Mouse (Mus musculus) intestine, embryonic 16.5 days (tissue): ENCODE results near the gene Gm13889. TPM values are rescaled to one million over a fixed set of nuclear protein-coding genes. Genes with fewer than 3 reads are reported as not detected.

Experiments
- ATAC-seq: fragments of 200-750 bp; cut with Nextera tagmentation; 2 replicates; pipeline ENCODE4 v1.8.0; 2017; ENCODE audit warnings: moderate TSS enrichment, moderate library complexity
- H3K27ac ChIP-seq: fragments of 300-500 bp; sonication (generic); 2 replicates; pipeline ENCODE4 v1.5.1; 2014; ENCODE audit warnings: mild to moderate bottlenecking, low read length
- H3K27me3 ChIP-seq: fragments of 300-500 bp; sonication (generic); replicated peaks from 2 replicates; pipeline ENCODE4 v1.6.1; 2014; ENCODE audit warnings: low read length, control low read depth, mixed read lengths; ENCODE audit not compliant: control insufficient read depth, insufficient read depth
- H3K36me3 ChIP-seq: fragments of 300-500 bp; sonication (generic); 2 replicates; pipeline ENCODE4 v1.6.1; 2014; ENCODE audit warnings: low read length, control low read depth; ENCODE audit not compliant: control insufficient read depth, insufficient read depth
- H3K4me1 ChIP-seq: fragments of 300-500 bp; sonication (generic); 2 replicates; pipeline ENCODE4 v1.6.1; 2014; ENCODE audit warnings: low read length, control low read depth, mixed read lengths; ENCODE audit not compliant: control insufficient read depth, insufficient read depth
- H3K4me2 ChIP-seq: fragments of 300-500 bp; sonication (generic); 2 replicates; pipeline ENCODE4 v1.6.1; 2014; ENCODE audit warnings: low read depth, low read length, control low read depth
- H3K4me3 ChIP-seq: fragments of 300-500 bp; sonication (generic); 2 replicates; pipeline ENCODE4 v1.5.1; 2014; ENCODE audit warnings: mild to moderate bottlenecking, low read length
- H3K9ac ChIP-seq: fragments of 300-500 bp; sonication (generic); 2 replicates; pipeline ENCODE4 v1.6.1; 2014; ENCODE audit warnings: low read depth, low read length
- H3K9me3 ChIP-seq: fragments of 300-500 bp; sonication (generic); 2 replicates; pipeline ENCODE4 v1.6.1; 2016; ENCODE audit warnings: low read length, control low read depth; ENCODE audit not compliant: control insufficient read depth
- whole genome bisulfite sequencing: fragments of 180-500 bp; shearing (Covaris S2); extraction: QIAGEN DNeasy Blood & Tissue Kit; methylation state at CpG from one replicate; pipeline ENCODE4 v1.1.7; 2014; 5-methylcytosine and 5-hydroxymethylcytosine counted together
- polyA plus RNA-seq: library from polyadenylated mRNA; unstranded; fragments of >200 nt; fragmentation: Nextera tagmentation; extraction: Ambion mirVana; gene quantifications from 2 replicates; pipeline ENCODE4 v1.2.1, GENCODE M21; 2015

The Gm13889 gene
- polyA plus RNA-seq, 1 experiment from 2014 or later, result 7.7 TPM

GRCm38 (mm10) chr2:93982457-93983235 is 25.6 kb upstream of the Gm13889 start:
- H3K4me1 ChIP-seq, result peaks cover 9% of the 10 kb centered on the region
- WGBS, result 57% methylated on average over 4 of the region's 4 CpGs
- ATAC-seq, result peak; percentile 31; the same call in 1 of the 2 replicates

DNA sequence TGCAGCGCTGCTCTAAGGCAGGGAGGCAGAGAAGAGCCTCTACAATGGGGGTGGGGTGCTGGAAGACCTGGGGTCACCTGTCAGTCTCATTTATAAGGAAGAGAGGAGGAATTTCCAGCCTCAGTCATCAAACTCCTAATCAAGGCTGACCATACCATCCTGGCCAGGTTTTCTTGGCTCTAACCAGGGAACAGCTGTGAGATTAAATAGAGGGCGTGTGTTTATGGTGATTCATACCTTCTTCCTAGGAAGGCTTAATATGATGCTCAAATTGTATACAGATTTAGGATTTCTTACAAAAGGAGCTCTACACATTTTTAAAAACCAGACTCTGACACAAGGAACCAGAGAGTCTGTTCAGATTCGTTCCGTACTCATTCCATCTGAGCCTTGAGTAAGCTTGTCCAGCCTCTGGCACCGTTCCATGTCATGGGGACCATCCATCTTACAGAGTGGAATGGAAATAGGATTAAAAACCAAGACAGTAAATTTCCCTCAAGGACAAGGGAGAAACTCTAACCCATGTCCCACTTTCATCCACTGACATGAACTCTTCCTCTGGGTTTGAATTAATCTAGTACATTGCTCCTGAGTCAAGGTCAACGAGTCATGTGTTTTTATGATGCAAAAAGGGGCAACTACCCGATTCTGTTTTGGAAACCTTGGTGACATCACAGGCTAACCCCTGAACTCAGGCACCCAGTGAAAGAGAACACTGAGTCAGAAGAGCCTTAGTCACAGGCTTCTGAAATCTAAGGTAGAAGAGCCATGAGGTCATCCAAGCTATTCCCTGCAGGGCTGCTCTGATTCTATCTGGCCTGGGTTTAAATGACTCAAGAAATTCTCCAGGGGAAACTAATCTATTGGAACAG is 22.5 kb upstream of the Gm13889 start:
- no peak overlapping the region for H3K4me3 ChIP-seq
- 62% methylated on average over 7 of the region's 7 CpGs for WGBS
- H3K4me2 ChIP-seq, result no peak overlapping the region
- H3K27me3 ChIP-seq, result 0 out of 2 replicates have a peak, but pooled peaks cover 2% of the 10 kb centered on the region
- H3K27ac ChIP-seq, result peak overlapping the region; percentile 61
- no peak for ATAC-seq
- no peaks in the 10 kb centered on the region for H3K9me3 ChIP-seq
- peaks cover 30% of the 10 kb centered on the region for H3K4me1 ChIP-seq
- 0 out of 2 replicates have a peak, but pooled peaks cover 3% of the 10 kb centered on the region for H3K36me3 ChIP-seq
- H3K9ac ChIP-seq, result no peak overlapping the region

More at GRCm38 (mm10) chr2:93982457-93983235, 25.6 kb upstream of the Gm13889 start:
- no peaks in the 10 kb centered on the region for H3K9me3 ChIP-seq
- no peak overlapping the region for H3K4me2 ChIP-seq
- H3K36me3 ChIP-seq, result 0 out of 2 replicates have a peak, but pooled peaks cover 3% of the 10 kb centered on the region
- H3K27me3 ChIP-seq, result no peaks in the 10 kb centered on the region
- H3K9ac ChIP-seq, result no peak overlapping the region
- H3K4me3 ChIP-seq, result no peak overlapping the region
- peak overlapping the region; percentile 77 for H3K27ac ChIP-seq

GRCm38 (mm10) chr2:93976436-93977252 is 19.6 kb upstream of the Gm13889 start:
- Histone ChIP-seq H3K36me3 (0 out of 2 replicates have a peak, but pooled peaks cover 3% of the 10 kb centered on the region), H3K9ac (peak overlapping the region; percentile 69), H3K4me1 (peaks cover 27% of the 10 kb centered on the region), H3K4me2 (peak overlapping the region; percentile 79), H3K27ac (peak overlapping the region; percentile 76), H3K9me3 (no peaks in the 10 kb centered on the region), H3K4me3 (peak overlapping the region; percentile 52), H3K27me3 (0 out of 2 replicates have a peak, but pooled peaks cover 2% of the 10 kb centered on the region)
- peak; percentile 79 for ATAC-seq
- WGBS, result 3% methylated on average over 37 of the region's 37 CpGs

GRCm38 (mm10) chr2:93975526-93976435 is 18.8 kb upstream of the Gm13889 start:
- 0 out of 2 replicates have a peak, but pooled peaks cover 2% of the 10 kb centered on the region for H3K27me3 ChIP-seq
- peak; percentile 22 for ATAC-seq

DNA sequence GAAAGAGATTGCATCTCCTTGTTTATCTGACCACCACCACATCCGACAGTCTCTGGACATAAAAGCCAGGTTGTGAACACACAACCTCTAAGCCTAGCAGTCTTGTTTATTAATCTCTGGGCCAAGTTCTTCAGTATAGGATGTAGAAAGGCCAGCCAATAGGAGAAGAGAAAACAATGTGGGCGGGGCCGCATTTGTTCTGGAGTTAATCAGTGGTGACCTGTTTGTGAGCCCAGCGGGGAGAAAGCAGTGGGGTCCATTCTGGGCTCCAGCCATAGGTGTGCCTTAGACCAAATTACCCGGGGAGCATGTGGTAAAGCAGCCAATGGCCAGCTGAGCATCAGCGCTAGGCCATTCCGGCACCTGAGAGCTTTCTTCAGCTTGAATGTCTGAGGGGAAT is 18.0 kb upstream of the Gm13889 start:
- ATAC-seq, result no peak
- H3K27ac ChIP-seq, result no peak overlapping the region
- no peak overlapping the region for H3K4me3 ChIP-seq

More at GRCm38 (mm10) chr2:93975526-93976435, 18.8 kb upstream of the Gm13889 start:
- H3K4me1 ChIP-seq, result peaks cover 27% of the 10 kb centered on the region
- H3K27ac ChIP-seq, result peak overlapping the region; percentile 76
- H3K4me2 ChIP-seq, result peak overlapping the region; percentile 79
- no peaks in the 10 kb centered on the region for H3K36me3 ChIP-seq
- peak overlapping the region; percentile 52 for H3K4me3 ChIP-seq
- WGBS, result 28% methylated on average over 21 of the region's 21 CpGs
- no peaks in the 10 kb centered on the region for H3K9me3 ChIP-seq
- peak overlapping the region; percentile 69 for H3K9ac ChIP-seq

DNA sequence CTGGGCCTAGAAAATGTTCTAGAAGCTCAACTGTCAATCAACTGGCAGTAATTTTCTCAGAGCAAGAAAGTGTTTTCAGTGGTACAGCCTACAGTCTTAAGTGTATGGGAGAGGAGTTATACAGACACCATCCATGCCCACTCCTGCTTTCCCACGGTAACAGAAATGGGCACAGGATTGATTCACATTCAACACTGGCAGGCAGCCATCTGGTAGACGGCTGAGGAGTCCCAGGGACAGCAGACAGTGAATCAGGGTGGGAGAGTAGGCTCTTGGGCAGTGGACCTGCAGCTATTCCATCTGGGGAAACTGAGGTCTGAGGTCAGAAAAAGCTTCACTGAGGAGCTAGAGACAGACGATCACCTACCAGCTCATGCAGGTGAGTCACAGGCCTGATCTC is 14.6 kb upstream of the Gm13889 start:
- Histone ChIP-seq H3K4me3 (no peak overlapping the region), H3K27ac (no peak overlapping the region), H3K4me2 (no peak overlapping the region), H3K9ac (no peak overlapping the region), H3K9me3 (no peaks in the 10 kb centered on the region), H3K36me3 (no peaks in the 10 kb centered on the region), H3K27me3 (0 out of 2 replicates have a peak, but pooled peaks cover 2% of the 10 kb centered on the region), H3K4me1 (peaks cover 13% of the 10 kb centered on the region)
- no peak for ATAC-seq
- 70% methylated on average over 3 of the region's 3 CpGs for WGBS

More for the DNA sequence above, 18.0 kb upstream of the Gm13889 start:
- Histone ChIP-seq H3K4me2 (no peak overlapping the region), H3K27me3 (0 out of 2 replicates have a peak, but pooled peaks cover 2% of the 10 kb centered on the region), H3K9ac (no peak overlapping the region), H3K4me1 (peaks cover 25% of the 10 kb centered on the region), H3K36me3 (no peaks in the 10 kb centered on the region), H3K9me3 (no peaks in the 10 kb centered on the region)
- WGBS, result 55% methylated on average over 7 of the region's 7 CpGs

- H3K9me3 ChIP-seq, result no peaks in the 10 kb centered on the region
- no peaks in the 10 kb centered on the region for H3K4me1 ChIP-seq
- H3K9ac ChIP-seq, result no peak overlapping the region
- 56% methylated on average over 7 of the region's 7 CpGs for WGBS
- H3K27ac ChIP-seq, result no peak overlapping the region
- no peaks in the 10 kb centered on the region for H3K27me3 ChIP-seq
- no peak overlapping the region for H3K4me3 ChIP-seq
- ATAC-seq, result no peak
- no peak overlapping the region for H3K4me2 ChIP-seq
- no peaks in the 10 kb centered on the region for H3K36me3 ChIP-seq
These were observed 7.6 kb upstream of the Gm13889 start for GRCm38 (mm10) chr2:93964494-93965160.

DNA sequence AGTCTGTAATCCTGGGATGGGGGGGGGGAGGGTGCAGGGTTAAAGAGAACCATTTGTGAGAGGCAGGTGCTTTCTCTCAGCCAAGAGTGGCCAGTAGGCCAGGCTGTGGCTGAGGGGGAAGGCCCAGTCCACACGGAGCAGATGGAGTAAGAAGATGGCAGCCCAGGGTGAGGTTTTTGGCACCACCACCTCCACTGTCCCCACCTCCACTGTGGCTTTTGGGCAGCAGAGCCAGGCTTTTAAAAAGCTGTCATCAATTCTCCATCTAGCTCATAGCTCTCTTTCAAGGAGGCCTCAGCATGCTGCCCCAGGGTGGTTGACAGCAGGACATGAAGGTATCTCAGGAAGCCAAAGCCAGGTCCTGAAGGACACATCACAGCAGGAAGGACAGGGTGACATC is 6.8 kb upstream of the Gm13889 start:
- Histone ChIP-seq H3K4me2 (no peak overlapping the region), H3K27ac (no peak overlapping the region), H3K27me3 (no peaks in the 10 kb centered on the region), H3K9ac (no peak overlapping the region), H3K4me3 (no peak overlapping the region), H3K9me3 (no peaks in the 10 kb centered on the region), H3K4me1 (no peaks in the 10 kb centered on the region), H3K36me3 (no peaks in the 10 kb centered on the region)
- ATAC-seq, result no peak
- 75% methylated on average over 1 of the region's 1 CpGs for WGBS
